Mouse (Mus musculus) hindbrain, embryonic 10.5 days (tissue): Measurements from ENCODE around the gene Them7. TPM values are rescaled to one million over a fixed set of nuclear protein-coding genes. Genes with fewer than 3 reads are reported as not detected.

Experiments used
- DNase-seq: peaks from one replicate; pipeline ENCODE4 v3.0.0-alpha.2; 2017; ENCODE audit warnings: low spot score
- H3K27ac ChIP-seq: fragments of 300-500 bp; sonication (generic); 2 replicates; pipeline ENCODE4 v1.5.1; 2016; ENCODE audit warnings: mild to moderate bottlenecking, moderate library complexity
- H3K27me3 ChIP-seq: fragments of 300-500 bp; sonication (generic); 2 replicates; pipeline ENCODE4 v1.6.1; 2016; ENCODE audit warnings: mild to moderate bottlenecking; ENCODE audit not compliant: poor library complexity, insufficient read depth, severe bottlenecking
- H3K36me3 ChIP-seq: fragments of 300-500 bp; sonication (generic); 2 replicates; pipeline ENCODE4 v1.6.1; 2016; ENCODE audit warnings: mild to moderate bottlenecking, moderate library complexity
- H3K4me1 ChIP-seq: fragments of 300-500 bp; sonication (generic); replicated peaks from 2 replicates; pipeline ENCODE4 v1.6.1; 2016; ENCODE audit warnings: mild to moderate bottlenecking
- H3K4me3 ChIP-seq: fragments of 300-500 bp; sonication (generic); 2 replicates; pipeline ENCODE4 v1.5.1; 2016; ENCODE audit warnings: mild to moderate bottlenecking, moderate library complexity
- H3K9me3 ChIP-seq: fragments of 300-500 bp; sonication (generic); 2 replicates; pipeline ENCODE4 v1.6.1; 2016; ENCODE audit warnings: mild to moderate bottlenecking, moderate library complexity
- WGBS: fragments of 180-500 bp; shearing (Covaris S2); methylation state at CpG from one replicate; pipeline ENCODE4 v1.1.7; 2016; 5-methylcytosine and 5-hydroxymethylcytosine counted together
- polyA plus RNA-seq: library from polyadenylated mRNA; unstranded; fragments of >200 nt; fragmentation: Nextera tagmentation; extraction: Ambion mirVana; gene quantifications from 2 replicates; pipeline ENCODE4 v1.2.1, GENCODE M21; 2016

Gene Them7
- polyA plus RNA-seq, 1 experiment from 2014 or later = 0.22 TPM

DNA sequence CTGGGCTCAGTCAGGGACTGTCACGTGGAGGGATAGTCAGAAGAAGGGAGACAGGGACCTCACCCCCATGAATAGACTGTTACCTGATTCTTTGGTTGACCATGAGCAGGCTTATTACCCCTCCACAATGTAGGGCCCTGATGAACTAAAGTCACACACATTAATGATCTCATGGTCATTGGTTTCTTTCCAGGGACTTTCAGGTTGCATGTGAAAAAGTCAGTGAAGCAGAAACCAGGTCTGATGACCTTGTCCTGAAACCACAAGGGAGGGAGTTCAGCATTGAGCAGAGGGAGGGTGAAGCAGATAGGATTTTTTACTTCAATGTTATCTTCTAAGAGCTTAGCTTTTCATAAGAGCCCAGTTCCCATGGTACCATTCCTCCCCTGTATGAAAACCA is 16.5 kb downstream of the Them7 start:
- DNase-seq = no peak
- Histone ChIP-seq H3K27ac (no peak overlapping the region), H3K9me3 (no peaks in the 10 kb centered on the region), H3K36me3 (no peaks in the 10 kb centered on the region), H3K27me3 (no peaks in the 10 kb centered on the region), H3K4me1 (peaks cover 18% of the 10 kb centered on the region), H3K4me3 (no peak overlapping the region)
- 69% methylated on average over 1 of the region's 1 CpGs for WGBS

DNA sequence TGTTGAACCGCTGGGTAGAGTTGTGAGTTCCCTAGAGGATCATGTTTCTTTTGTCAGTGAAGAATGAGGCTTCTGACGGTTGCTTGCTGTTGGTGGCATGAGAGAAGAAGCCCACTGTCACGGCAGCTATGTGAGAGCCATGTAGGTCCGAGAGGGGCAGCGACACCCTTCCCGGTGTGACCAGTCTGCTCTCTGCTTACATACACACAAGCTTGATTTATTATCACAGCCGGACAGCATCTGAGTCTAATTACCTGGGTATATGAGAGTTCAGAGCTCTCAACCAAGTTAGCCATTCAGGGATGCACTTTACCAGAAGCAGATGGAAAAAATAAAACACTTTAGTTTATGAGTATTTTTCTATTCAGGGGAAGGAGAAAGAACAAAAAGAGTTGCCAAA is 18.8 kb downstream of the Them7 start:
- Histone ChIP-seq H3K4me3 (no peak overlapping the region), H3K9me3 (no peaks in the 10 kb centered on the region), H3K27ac (no peak overlapping the region), H3K27me3 (no peaks in the 10 kb centered on the region), H3K36me3 (no peaks in the 10 kb centered on the region), H3K4me1 (0 out of 2 replicates have a peak, but pooled peaks cover 3% of the 10 kb centered on the region)
- no peak for DNase-seq
- WGBS = 63% methylated on average over 7 of the region's 7 CpGs

DNA sequence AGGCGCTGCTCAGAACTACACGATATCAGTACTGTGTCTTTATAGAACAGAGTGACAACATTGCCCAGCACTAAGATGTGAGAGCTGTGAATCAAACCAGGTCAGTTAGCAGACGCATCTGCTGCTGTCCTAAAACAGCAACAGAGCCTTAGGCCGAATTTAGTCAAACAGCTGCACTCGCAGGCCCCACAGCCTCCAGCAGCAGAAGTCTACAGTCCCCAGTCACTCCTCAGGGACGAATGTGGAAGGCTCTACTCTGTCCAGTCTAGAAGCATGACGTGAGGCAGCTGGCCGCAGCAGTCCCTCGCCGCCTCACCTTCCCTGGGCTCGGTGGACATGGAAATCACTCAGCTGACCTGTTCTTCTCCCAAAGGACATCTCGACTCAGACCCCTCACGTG is 20.6 kb downstream of the Them7 start:
- 0 out of 2 replicates have a peak, but pooled peaks cover 3% of the 10 kb centered on the region for H3K4me1 ChIP-seq
- H3K9me3 ChIP-seq = no peaks in the 10 kb centered on the region
- no peak overlapping the region for H3K4me3 ChIP-seq
- 74% methylated on average over 13 of the region's 13 CpGs for WGBS
- DNase-seq = no peak
- no peak overlapping the region for H3K27ac ChIP-seq
- no peaks in the 10 kb centered on the region for H3K27me3 ChIP-seq
- H3K36me3 ChIP-seq = no peaks in the 10 kb centered on the region

DNA sequence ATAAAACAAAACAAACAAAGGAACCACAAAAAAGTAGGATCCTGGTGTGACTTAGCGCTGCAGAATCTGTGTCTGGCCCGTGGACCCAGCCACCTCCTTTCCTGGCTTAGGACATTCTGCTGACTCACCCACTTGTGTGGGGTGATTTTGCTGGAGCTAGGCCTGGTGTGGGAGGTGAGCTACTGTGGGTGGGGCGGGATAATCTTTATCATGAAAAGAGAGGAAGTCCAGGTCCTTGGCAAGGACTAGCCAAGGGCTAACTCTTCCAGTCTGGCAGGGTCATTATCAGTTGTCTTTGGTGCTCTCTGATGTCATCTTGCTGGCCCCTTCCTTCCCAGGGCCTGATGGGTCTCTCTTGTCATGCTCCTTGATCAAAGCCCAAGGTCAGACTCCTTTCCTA is 27.9 kb downstream of the Them7 start:
- Histone ChIP-seq H3K9me3 (no peaks in the 10 kb centered on the region), H3K27ac (no peak overlapping the region), H3K27me3 (no peaks in the 10 kb centered on the region; the same call in 1 of the 2 replicates), H3K36me3 (no peaks in the 10 kb centered on the region), H3K4me1 (no peaks in the 10 kb centered on the region), H3K4me3 (no peak overlapping the region)
- no peak for DNase-seq
- WGBS = 76% methylated on average over 3 of the region's 3 CpGs

DNA sequence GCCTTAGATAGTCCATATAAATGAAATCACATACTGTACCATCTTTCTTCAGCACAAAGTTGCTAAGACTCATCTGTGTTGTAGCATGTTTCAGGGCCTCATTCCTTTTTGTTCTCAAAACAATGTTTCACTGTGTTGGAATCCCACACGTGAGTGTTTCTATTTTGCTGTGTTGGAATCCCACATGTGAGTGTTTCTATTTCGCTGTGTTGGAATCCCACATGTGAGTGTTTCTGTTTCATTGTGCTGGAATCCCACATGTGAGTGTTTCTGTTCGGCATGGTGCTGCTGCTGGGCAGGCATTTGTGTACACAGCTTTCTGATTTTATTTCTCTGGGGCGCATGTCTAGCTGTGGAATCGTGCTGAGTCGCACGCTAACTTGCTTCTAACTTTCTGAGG is 28.7 kb downstream of the Them7 start:
- H3K27me3 ChIP-seq = no peaks in the 10 kb centered on the region; the same call in 1 of the 2 replicates
- H3K4me1 ChIP-seq = no peaks in the 10 kb centered on the region
- DNase-seq = no peak
- H3K9me3 ChIP-seq = no peaks in the 10 kb centered on the region
- H3K4me3 ChIP-seq = no peak overlapping the region
- 67% methylated on average over 7 of the region's 7 CpGs for WGBS
- no peaks in the 10 kb centered on the region for H3K36me3 ChIP-seq
- no peak overlapping the region for H3K27ac ChIP-seq

DNA sequence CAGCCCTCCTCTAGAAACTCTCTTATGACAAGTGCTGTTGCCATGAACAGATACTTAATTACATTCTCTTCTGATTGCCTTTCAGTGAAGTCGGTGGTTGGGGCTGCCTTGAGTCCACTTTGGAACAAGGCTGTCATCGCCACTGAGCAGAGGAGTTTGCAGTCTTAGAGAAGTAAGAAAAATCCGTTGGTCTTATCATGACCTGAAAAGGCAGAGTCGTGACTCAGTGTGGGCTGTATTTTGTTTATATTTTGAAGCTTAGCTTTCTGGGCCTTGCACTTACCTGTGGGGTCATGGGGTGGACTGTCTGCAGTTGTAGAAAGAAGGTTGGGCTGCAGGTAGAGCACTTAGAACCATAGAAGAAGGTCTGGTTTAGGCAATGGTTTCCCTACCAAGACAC is 31.3 kb downstream of the Them7 start:
- no peaks in the 10 kb centered on the region for H3K9me3 ChIP-seq
- no peaks in the 10 kb centered on the region for H3K36me3 ChIP-seq
- no peak overlapping the region for H3K27ac ChIP-seq
- H3K4me3 ChIP-seq = no peak overlapping the region
- DNase-seq = no peak
- no peaks in the 10 kb centered on the region; the same call in 1 of the 2 replicates for H3K27me3 ChIP-seq
- 64% methylated on average over 4 of the region's 4 CpGs for whole genome bisulfite sequencing
- H3K4me1 ChIP-seq = no peaks in the 10 kb centered on the region

DNA sequence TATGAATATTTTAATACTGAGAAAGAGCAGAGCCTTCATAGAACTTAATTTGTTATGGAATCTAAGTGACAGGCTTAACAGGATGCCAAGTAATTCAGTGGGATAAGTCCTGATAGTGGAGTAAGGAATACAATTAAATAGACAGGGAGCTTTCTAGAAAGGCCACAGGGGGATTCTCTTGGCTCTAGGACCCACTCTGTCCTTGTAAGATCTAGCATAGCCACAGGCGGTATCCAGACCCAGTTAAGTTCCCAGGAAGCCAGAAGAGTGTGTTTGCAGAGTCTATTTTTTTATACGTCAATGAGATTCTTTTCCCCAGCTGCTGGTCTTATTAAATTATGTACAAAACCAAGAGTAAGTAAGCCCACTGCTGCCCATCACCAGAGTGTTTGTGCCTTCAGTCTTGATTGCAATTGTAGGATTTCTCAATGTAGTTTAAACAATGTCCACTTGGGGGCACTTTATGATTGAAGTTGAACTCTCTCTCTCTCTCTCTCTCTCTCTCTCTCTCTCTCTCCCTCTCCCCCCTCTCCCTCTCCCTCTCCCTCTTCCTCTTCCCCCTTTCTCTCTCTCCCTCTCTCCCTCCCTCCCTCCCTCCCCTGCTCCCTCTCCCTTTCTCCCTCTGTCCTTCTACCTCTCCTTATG is 32.4 kb downstream of the Them7 start:
- H3K4me1 ChIP-seq = no peaks in the 10 kb centered on the region
- H3K27ac ChIP-seq = no peak overlapping the region
- H3K36me3 ChIP-seq = no peaks in the 10 kb centered on the region
- no peak overlapping the region for H3K4me3 ChIP-seq
- H3K27me3 ChIP-seq = no peaks in the 10 kb centered on the region; the same call in 1 of the 2 replicates
- WGBS = 63% methylated on average over 2 of the region's 2 CpGs
- no peaks in the 10 kb centered on the region for H3K9me3 ChIP-seq
- no peak for DNase-seq

DNA sequence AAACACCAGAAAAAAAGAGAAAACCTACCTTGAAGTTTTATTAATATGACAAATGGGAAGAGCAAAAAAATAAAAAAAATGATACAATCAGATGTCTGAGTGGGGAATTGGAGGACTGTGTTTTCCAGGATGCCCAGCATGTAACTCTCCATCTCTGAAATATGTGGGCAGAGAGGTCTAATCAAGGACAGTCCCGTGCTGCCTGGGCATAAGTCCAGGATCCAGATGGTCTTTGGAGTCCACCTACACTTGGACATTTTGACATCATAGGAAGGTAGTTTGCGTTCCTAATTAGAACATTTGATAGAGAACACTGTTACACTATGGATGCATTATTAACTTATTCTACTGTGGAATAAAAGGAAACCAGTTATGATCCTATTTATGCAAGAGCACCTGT is 33.3 kb downstream of the Them7 start:
- H3K27ac ChIP-seq = no peak overlapping the region
- H3K27me3 ChIP-seq = no peaks in the 10 kb centered on the region; the same call in 1 of the 2 replicates
- DNase-seq = no peak
- no peaks in the 10 kb centered on the region for H3K4me1 ChIP-seq
- 81% methylated on average over 2 of the region's 2 CpGs for WGBS
- H3K9me3 ChIP-seq = no peaks in the 10 kb centered on the region
- H3K36me3 ChIP-seq = no peaks in the 10 kb centered on the region
- H3K4me3 ChIP-seq = no peak overlapping the region

DNA sequence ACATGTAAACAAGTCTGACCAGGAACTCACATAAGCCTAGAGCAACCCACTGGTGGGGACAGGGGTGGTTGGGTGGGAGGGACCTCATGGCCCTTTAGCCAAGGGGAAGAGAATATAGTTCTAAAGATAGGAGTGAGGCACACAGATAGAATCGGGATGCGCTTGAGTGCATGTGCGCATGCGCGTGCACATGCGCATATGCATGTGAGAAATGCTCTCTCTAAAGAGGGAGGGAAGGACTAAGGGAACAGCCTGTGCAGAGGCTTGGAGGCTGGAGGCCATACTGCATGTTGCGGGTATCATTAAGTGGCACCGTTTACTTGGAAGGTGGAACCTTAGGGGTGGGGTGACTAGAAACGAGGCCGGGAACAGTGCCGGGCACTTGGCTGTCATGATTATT is 37.2 kb downstream of the Them7 start:
- H3K4me3 ChIP-seq = no peak overlapping the region
- H3K4me1 ChIP-seq = no peaks in the 10 kb centered on the region
- H3K27ac ChIP-seq = no peak overlapping the region
- no peaks in the 10 kb centered on the region for H3K27me3 ChIP-seq
- DNase-seq = no peak
- no peaks in the 10 kb centered on the region for H3K36me3 ChIP-seq
- WGBS = 95% methylated on average over 11 of the region's 11 CpGs
- no peaks in the 10 kb centered on the region for H3K9me3 ChIP-seq

DNA sequence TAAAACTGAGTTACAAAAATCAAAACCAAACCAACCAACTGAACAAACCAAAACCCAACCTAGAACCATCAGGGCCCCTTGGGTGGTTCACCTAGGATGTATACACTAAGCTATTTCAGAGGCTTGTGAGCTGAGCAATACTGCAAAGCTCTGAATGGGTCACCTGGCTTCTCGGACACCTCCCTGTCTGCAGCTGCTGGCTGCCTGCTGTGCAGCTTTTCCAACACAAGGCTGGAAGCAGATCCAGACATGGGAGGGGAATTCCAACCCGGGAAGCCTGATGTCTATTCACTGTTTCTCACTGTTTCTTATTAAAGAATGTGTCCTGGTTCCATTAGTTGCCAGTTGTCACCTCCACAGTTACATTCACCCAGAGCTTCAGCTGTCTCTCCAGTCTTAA is 39.1 kb downstream of the Them7 start:
- 31% methylated on average over 2 of the region's 2 CpGs for WGBS
- H3K27ac ChIP-seq = no peak overlapping the region
- no peak for DNase-seq

DNA sequence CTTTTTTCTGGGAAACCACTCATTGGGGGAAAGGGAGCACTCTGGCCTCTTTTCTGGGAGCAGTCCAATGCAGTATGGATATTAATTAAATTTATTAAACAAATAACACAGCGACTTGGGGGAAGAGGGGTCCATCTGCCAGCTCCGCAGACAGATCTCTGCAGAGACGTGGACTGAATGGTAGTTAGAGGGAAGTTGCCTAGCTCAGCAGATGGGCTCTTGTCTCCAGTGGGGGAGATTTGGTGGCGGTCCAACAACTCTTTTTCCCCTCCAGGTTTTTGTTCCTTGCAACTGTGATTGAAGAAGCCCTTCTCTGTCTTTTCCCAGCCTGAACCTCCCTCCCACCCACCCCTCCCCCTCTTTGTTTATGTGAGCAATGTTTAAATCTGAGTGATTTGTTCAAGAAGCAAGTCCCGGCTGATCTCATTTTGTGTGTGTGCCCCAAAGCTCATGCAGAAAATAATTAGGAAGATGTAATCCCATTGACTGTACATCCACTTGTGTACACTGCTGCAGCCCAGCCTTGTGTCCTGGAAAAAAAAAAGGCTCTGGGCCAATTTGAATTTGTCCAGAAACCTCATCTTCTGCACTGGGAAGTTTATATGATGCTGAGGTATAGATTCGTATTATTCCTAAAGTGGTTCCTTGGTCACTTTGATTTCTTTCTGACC is 58.4 kb downstream of the Them7 start:
- Histone ChIP-seq H3K4me1 (no peaks in the 10 kb centered on the region; the same call in 1 of the 2 replicates), H3K36me3 (no peaks in the 10 kb centered on the region), H3K27ac (no peak overlapping the region), H3K9me3 (no peaks in the 10 kb centered on the region), H3K4me3 (no peak overlapping the region), H3K27me3 (no peaks in the 10 kb centered on the region)
- WGBS = 67% methylated on average over 6 of the region's 6 CpGs
- DNase-seq = no peak

More for the DNA sequence above, 39.1 kb downstream of the Them7 start:
- H3K4me1 ChIP-seq = no peaks in the 10 kb centered on the region
- no peaks in the 10 kb centered on the region for H3K27me3 ChIP-seq
- H3K36me3 ChIP-seq = no peaks in the 10 kb centered on the region
- H3K4me3 ChIP-seq = no peak overlapping the region
- H3K9me3 ChIP-seq = no peaks in the 10 kb centered on the region

DNA sequence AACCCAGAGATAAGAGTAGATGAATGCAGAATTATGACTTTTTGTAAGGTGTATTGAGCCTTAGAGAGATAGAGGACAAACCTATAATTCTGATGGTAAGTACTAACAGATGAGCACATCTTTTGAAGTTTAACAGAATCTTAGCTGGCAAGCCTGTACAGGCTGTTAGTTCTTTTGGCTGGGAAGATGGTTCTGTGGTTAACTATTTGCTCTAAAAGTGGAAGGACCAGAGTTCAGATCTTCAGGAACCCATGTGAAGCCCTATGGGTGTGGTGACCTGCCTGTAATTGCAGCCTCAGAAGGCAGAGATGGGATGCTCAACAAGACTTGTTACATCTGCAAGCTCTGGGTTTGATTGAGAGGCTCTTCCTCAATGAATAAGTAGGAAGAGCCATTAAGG is 59.7 kb downstream of the Them7 start:
- H3K9me3 ChIP-seq = no peaks in the 10 kb centered on the region

DNA sequence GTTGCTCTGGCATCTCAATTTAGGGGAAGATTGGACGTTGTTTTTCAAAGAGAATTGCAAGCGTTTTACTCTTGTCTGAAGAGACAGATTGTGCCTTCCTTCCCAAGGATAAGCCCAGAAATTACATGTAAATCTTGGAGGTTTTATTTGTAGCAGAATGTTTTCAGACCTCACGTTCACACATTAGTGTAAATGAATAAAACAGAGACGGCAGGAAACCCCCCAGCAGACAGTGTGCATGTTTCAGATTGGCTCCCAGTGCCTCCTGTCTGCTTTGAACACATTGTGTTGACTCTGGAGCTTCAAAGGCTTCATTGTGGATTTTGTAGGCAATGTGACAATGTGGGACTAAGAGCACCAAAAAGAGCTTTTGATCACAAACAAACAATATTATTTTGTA is 60.7 kb downstream of the Them7 start:
- no peak for DNase-seq
- Histone ChIP-seq H3K4me1 (no peaks in the 10 kb centered on the region; the same call in 1 of the 2 replicates), H3K27ac (no peak overlapping the region), H3K4me3 (no peak overlapping the region), H3K36me3 (no peaks in the 10 kb centered on the region), H3K27me3 (no peaks in the 10 kb centered on the region), H3K9me3 (no peaks in the 10 kb centered on the region)
- WGBS = 78% methylated on average over 4 of the region's 4 CpGs

More for the DNA sequence above, 59.7 kb downstream of the Them7 start:
- Histone ChIP-seq H3K4me3 (no peak overlapping the region), H3K36me3 (no peaks in the 10 kb centered on the region), H3K4me1 (no peaks in the 10 kb centered on the region; the same call in 1 of the 2 replicates), H3K27me3 (no peaks in the 10 kb centered on the region), H3K27ac (no peak overlapping the region)
- no peak for DNase-seq
